Mouse (Mus musculus): ENCODE measurements at regions not wholly inside any gene's neighbourhood (a gene's known extent, or its start where the extent isn't known, plus 50 kb on each side); places are given as distances from the start of the nearest gene placed in this dataset.
"Not testable (repeated sequence)": the region's sequence is repeated elsewhere in the genome, so short reads cannot be mapped to it uniquely, and the experiment has no call there.

GRCm38 (mm10) chr1:160844709-160845108 is 51.7 kb upstream of the Rabgap1l start:
- TF ChIP-seq ZNF384 (IDR thresholded peaks at IDR 0.05; ENCODE audit: low read depth, low read length); GATA1 (IDR thresholded peaks at IDR 0.05; ENCODE audit: low read depth, low read length); CTCF (IDR thresholded peaks at IDR 0.05 in 2 of 3, conservative IDR thresholded peaks at IDR 0.05 in 1 of 3; ENCODE audit: control insufficient read depth in 1 of 3, insufficient read depth in 1 of 3, low read depth in 2 of 3, low read length in 3 of 3, poor library complexity in 1 of 3, severe bottlenecking in 1 of 3); CHD2 (IDR thresholded peaks at IDR 0.05; ENCODE audit: low read length); POLR2A (IDR thresholded peaks at IDR 0.05; ENCODE audit: control insufficient read depth in 1 of 2, insufficient read depth in 1 of 2, low read depth in 1 of 2, low read length in 2 of 2, poor library complexity in 1 of 2); MAFK (IDR thresholded peaks at IDR 0.05; ENCODE audit: borderline replicate concordance, low read depth, low read length); BHLHE40 (IDR thresholded peaks at IDR 0.05; ENCODE audit: borderline replicate concordance, low read depth, low read length); KAT2A (conservative IDR thresholded peaks at IDR 0.05; ENCODE audit: low read depth, low read length); TAL1 (IDR thresholded peaks at IDR 0.05; ENCODE audit: low read length); MAX (IDR thresholded peaks at IDR 0.05; ENCODE audit: low read length); USF2 (IDR thresholded peaks at IDR 0.05; ENCODE audit: borderline replicate concordance in 1 of 2, insufficient read depth in 1 of 2, low read depth in 1 of 2, low read length in 2 of 2); ZC3H11A (IDR thresholded peaks at IDR 0.05; ENCODE audit: low read depth, low read length): not testable (repeated sequence)
